Mouse (Mus musculus) cortical plate, adult 2 months (tissue): ENCODE measurements around the gene Rfx5.

ENCODE experiments used
- CTCF ChIP-seq: fragments of 200-500 bp; IDR thresholded peaks from 2 replicates; pipeline ENCODE4 v1.5.1; 2011; ENCODE audit warnings: mild to moderate bottlenecking, control low read depth, low read length; ENCODE audit not compliant: insufficient read depth; ENCODE audit errors: extremely low read depth
- POLR2A ChIP-seq: fragments of 200-500 bp; IDR thresholded peaks from 2 replicates; pipeline ENCODE4 v1.6.1; 2011; ENCODE audit warnings: mild to moderate bottlenecking, low read length, control low read depth; ENCODE audit not compliant: insufficient read depth; ENCODE audit errors: extremely low read depth

- TF ChIP-seq CTCF (no peak), POLR2A (no peak)
Observed at GRCm38 (mm10) chr3:94913801-94914200, 40.1 kb upstream of the Rfx5 start.
